Mouse (Mus musculus): ENCODE measurements at regions not wholly inside any gene's neighbourhood (a gene's known extent, or its start where the extent isn't known, plus 50 kb on each side); places are given as distances from the start of the nearest gene placed in this dataset.

- no peak overlapping the region for H3K4me2 ChIP-seq (replicated peaks)
- H3K9ac ChIP-seq: no peak overlapping the region
- peaks cover 19% of the 10 kb centered on the region; the same call in 1 of the 2 replicates for H3K4me1 ChIP-seq
- H3K4me3 ChIP-seq: no peak overlapping the region
- H3K9me3 ChIP-seq: no peaks in the 10 kb centered on the region; the same call in 1 of the 2 replicates
- ATAC-seq (ENCODE audit: low FRiP score, low read depth): no peak
- no peaks in the 10 kb centered on the region for H3K27me3 ChIP-seq
- H3K36me3 ChIP-seq: no peaks in the 10 kb centered on the region
- H3K27ac ChIP-seq: no peak overlapping the region
- WGBS: 48% methylated on average over 2 of the region's 2 CpGs
These were observed 73.4 kb downstream of the Phlda1 start for GRCm38 (mm10) chr10:111579481-111579880.

- H3K36me3 ChIP-seq: no peaks in the 10 kb centered on the region
- H3K4me3 ChIP-seq: no peak overlapping the region
- 58% methylated on average over 11 of the region's 11 CpGs for WGBS
- no peak overlapping the region for H3K27ac ChIP-seq
- H3K9me3 ChIP-seq: no peaks in the 10 kb centered on the region; the same call in 1 of the 2 replicates
- no peak overlapping the region for H3K9ac ChIP-seq
- H3K4me1 ChIP-seq: peaks cover 15% of the 10 kb centered on the region; the same call in 1 of the 2 replicates
- H3K4me2 ChIP-seq (replicated peaks): no peak overlapping the region
- H3K27me3 ChIP-seq: no peaks in the 10 kb centered on the region
- no peak for ATAC-seq (ENCODE audit: low FRiP score, low read depth)
These were observed 74.5 kb downstream of the Phlda1 start for GRCm38 (mm10) chr10:111580401-111581100.

- no peaks in the 10 kb centered on the region for H3K27me3 ChIP-seq
- 65% methylated on average over 3 of the region's 3 CpGs for WGBS
- no peak overlapping the region for H3K4me2 ChIP-seq (replicated peaks)
- no peak overlapping the region for H3K4me3 ChIP-seq
- no peak overlapping the region for H3K9ac ChIP-seq
- H3K9me3 ChIP-seq: no peaks in the 10 kb centered on the region; the same call in 1 of the 2 replicates
- no peaks in the 10 kb centered on the region for H3K36me3 ChIP-seq
- 0 out of 2 replicates have a peak, but pooled peaks cover 9% of the 10 kb centered on the region for H3K4me1 ChIP-seq
- no peak for ATAC-seq (ENCODE audit: low FRiP score, low read depth)
- H3K27ac ChIP-seq: no peak overlapping the region
These were observed 75.8 kb downstream of the Phlda1 start for GRCm38 (mm10) chr10:111581847-111582246.

- no peak overlapping the region for H3K9ac ChIP-seq
- 60% methylated on average over 14 of the region's 14 CpGs for WGBS
- H3K9me3 ChIP-seq: no peaks in the 10 kb centered on the region; the same call in 1 of the 2 replicates
- H3K36me3 ChIP-seq: no peaks in the 10 kb centered on the region
- no peak overlapping the region for H3K4me3 ChIP-seq
- H3K4me1 ChIP-seq: 0 out of 2 replicates have a peak, but pooled peaks cover 9% of the 10 kb centered on the region
- ATAC-seq (ENCODE audit: low FRiP score, low read depth): no peak
- no peak overlapping the region for H3K27ac ChIP-seq
- no peaks in the 10 kb centered on the region for H3K27me3 ChIP-seq
- H3K4me2 ChIP-seq (replicated peaks): no peak overlapping the region
These were observed 76.4 kb downstream of the Phlda1 start for GRCm38 (mm10) chr10:111582321-111583123.

GRCm38 (mm10) chr10:111583124-111583743 is 77.1 kb downstream of the Phlda1 start:
- Histone ChIP-seq H3K27me3 (no peaks in the 10 kb centered on the region), H3K27ac (no peak overlapping the region), H3K4me1 (0 out of 2 replicates have a peak, but pooled peaks cover 9% of the 10 kb centered on the region), H3K4me2 (replicated peaks) (no peak overlapping the region), H3K9me3 (no peaks in the 10 kb centered on the region; the same call in 1 of the 2 replicates), H3K4me3 (no peak overlapping the region), H3K36me3 (no peaks in the 10 kb centered on the region), H3K9ac (no peak overlapping the region)
- ATAC-seq (ENCODE audit: low FRiP score, low read depth): no peak
- WGBS: 90% methylated on average over 20 of the region's 20 CpGs

- WGBS: 80% methylated on average over 5 of the region's 5 CpGs
- no peak overlapping the region for H3K27ac ChIP-seq
- no peak for ATAC-seq (ENCODE audit: low FRiP score, low read depth)
- 0 out of 2 replicates have a peak, but pooled peaks cover 9% of the 10 kb centered on the region for H3K4me1 ChIP-seq
- H3K4me3 ChIP-seq: no peak overlapping the region
- H3K9me3 ChIP-seq: no peaks in the 10 kb centered on the region; the same call in 1 of the 2 replicates
- no peak overlapping the region for H3K9ac ChIP-seq
- H3K4me2 ChIP-seq (replicated peaks): no peak overlapping the region
- no peaks in the 10 kb centered on the region for H3K36me3 ChIP-seq
- no peaks in the 10 kb centered on the region for H3K27me3 ChIP-seq
These were observed 77.7 kb downstream of the Phlda1 start for GRCm38 (mm10) chr10:111583744-111584152.

- Histone ChIP-seq H3K9ac (no peak overlapping the region), H3K9me3 (no peaks in the 10 kb centered on the region; the same call in 1 of the 2 replicates), H3K36me3 (no peaks in the 10 kb centered on the region), H3K4me1 (no peaks in the 10 kb centered on the region), H3K4me2 (replicated peaks) (no peak overlapping the region), H3K4me3 (no peak overlapping the region), H3K27ac (no peak overlapping the region), H3K27me3 (no peaks in the 10 kb centered on the region)
- WGBS: 79% methylated on average over 4 of the region's 4 CpGs
- no peak for ATAC-seq (ENCODE audit: low FRiP score, low read depth)
These were observed 82.0 kb downstream of the Phlda1 start for GRCm38 (mm10) chr10:111587891-111588611.

GRCm38 (mm10) chr10:111589186-111589585 is 83.1 kb downstream of the Phlda1 start:
- Histone ChIP-seq H3K27me3 (no peaks in the 10 kb centered on the region), H3K36me3 (no peaks in the 10 kb centered on the region), H3K4me2 (replicated peaks) (no peak overlapping the region), H3K9ac (no peak overlapping the region), H3K27ac (no peak overlapping the region), H3K4me1 (no peaks in the 10 kb centered on the region), H3K4me3 (no peak overlapping the region), H3K9me3 (no peaks in the 10 kb centered on the region)
- WGBS: 60% methylated on average over 3 of the region's 3 CpGs
- ATAC-seq (ENCODE audit: low FRiP score, low read depth): no peak

- Histone ChIP-seq H3K9ac (no peak overlapping the region), H3K4me1 (peaks cover 19% of the 10 kb centered on the region), H3K9me3 (no peaks in the 10 kb centered on the region), H3K27ac (no peak overlapping the region), H3K4me3 (no peak overlapping the region), H3K27me3 (no peaks in the 10 kb centered on the region), H3K4me2 (replicated peaks) (no peak overlapping the region), H3K36me3 (no peaks in the 10 kb centered on the region)
- 48% methylated on average over 2 of the region's 2 CpGs for WGBS
- ATAC-seq (ENCODE audit: low FRiP score, low read depth): no peak
These were observed 86.5 kb downstream of the Phlda1 start for GRCm38 (mm10) chr10:111592416-111593149.

GRCm38 (mm10) chr10:111593280-111593679 is 87.2 kb downstream of the Phlda1 start:
- Histone ChIP-seq H3K4me2 (replicated peaks) (no peak overlapping the region), H3K36me3 (no peaks in the 10 kb centered on the region), H3K4me1 (peaks cover 24% of the 10 kb centered on the region), H3K9ac (no peak overlapping the region), H3K4me3 (no peak overlapping the region), H3K9me3 (no peaks in the 10 kb centered on the region), H3K27ac (no peak overlapping the region), H3K27me3 (no peaks in the 10 kb centered on the region)
- 92% methylated on average over 2 of the region's 2 CpGs for WGBS
- no peak for ATAC-seq (ENCODE audit: low FRiP score, low read depth)

GRCm38 (mm10) chr10:111594171-111594570 is 88.1 kb downstream of the Phlda1 start:
- H3K4me3 ChIP-seq: no peak overlapping the region

More at GRCm38 (mm10) chr10:111594171-111594570, 88.1 kb downstream of the Phlda1 start:
- 87% methylated on average over 11 of the region's 11 CpGs for WGBS
- no peaks in the 10 kb centered on the region for H3K36me3 ChIP-seq
- H3K9me3 ChIP-seq: no peaks in the 10 kb centered on the region
- H3K4me1 ChIP-seq: peaks cover 33% of the 10 kb centered on the region
- no peaks in the 10 kb centered on the region for H3K27me3 ChIP-seq
- no peak overlapping the region for H3K4me2 ChIP-seq (replicated peaks)
- H3K9ac ChIP-seq: no peak overlapping the region
- no peak for ATAC-seq (ENCODE audit: low FRiP score, low read depth)
- no peak overlapping the region for H3K27ac ChIP-seq

All from limb, embryonic 13.5 days (tissue).